Mouse (Mus musculus): ENCODE measurements around the gene Slc4a4.
A peak's percentile ranks its signal among the peaks of the same experiment; 100 is the strongest.
"Not testable (repeated sequence)": the region's sequence is repeated elsewhere in the genome, so short reads cannot be mapped to it uniquely, and the experiment has no call there.

The Slc4a4 gene

DNA sequence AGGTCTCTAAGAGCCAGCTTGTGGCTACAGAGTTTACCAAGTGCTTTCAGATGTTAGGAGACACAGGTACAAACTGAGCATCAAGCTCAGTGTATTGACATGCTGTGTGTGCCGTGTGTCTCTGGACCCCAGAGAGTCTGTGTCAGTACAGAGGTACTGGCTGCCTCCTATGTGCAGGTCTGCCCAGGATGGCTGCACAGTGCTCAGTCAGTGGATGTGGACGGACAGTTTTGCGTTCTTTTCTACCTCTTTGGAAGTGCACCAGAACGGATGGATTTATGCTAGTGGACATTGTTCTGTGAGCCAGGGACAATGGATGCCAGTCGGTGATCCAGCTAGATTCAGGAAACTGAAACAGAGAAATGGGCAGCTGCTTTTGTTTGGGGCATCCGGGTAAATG is 72.8 kb downstream of the Slc4a4 start:
- DNase-seq (ENCODE audit: low read depth, low spot score), result no peak

- no peak for DNase-seq (ENCODE audit: low read depth, low spot score)
Observed at GRCm38 (mm10) chr5:88960342-88961105, 73.9 kb downstream of the Slc4a4 start.

DNA sequence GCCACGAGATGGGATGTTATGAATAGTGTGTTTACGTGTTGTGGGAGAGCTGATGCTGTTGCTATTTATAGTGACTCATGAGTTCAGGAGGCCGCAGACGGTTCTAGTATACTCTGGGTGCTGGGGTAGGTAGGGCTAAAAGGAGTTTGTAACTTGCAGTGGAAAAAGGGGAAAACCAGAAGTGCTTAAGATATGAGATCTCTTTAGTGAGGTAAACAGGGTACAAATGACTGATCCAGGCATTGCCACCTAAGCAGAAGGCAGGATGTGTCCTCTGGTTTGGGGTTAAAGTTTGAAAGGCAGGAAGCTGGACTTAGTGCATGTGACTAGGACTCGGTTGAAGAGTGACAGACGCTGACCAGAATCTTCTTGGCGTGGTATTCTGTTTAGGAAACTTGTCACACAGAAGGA is 74.7 kb downstream of the Slc4a4 start:
- DNase-seq (ENCODE audit: low read depth, low spot score), result no peak

GRCm38 (mm10) chr5:88964685-88965290 is 78.2 kb downstream of the Slc4a4 start:
- DNase-seq (ENCODE audit: low read depth, low spot score), result no peak

- no peak for DNase-seq (ENCODE audit: low read depth, low spot score)
Observed at GRCm38 (mm10) chr5:88966507-88966906, 79.9 kb downstream of the Slc4a4 start.

- DNase-seq (ENCODE audit: low read depth, low spot score), result peak; percentile 37
Observed at GRCm38 (mm10) chr5:88968923-88969639, 82.5 kb downstream of the Slc4a4 start.

GRCm38 (mm10) chr5:88971554-88971953 is 84.9 kb downstream of the Slc4a4 start:
- no peak for DNase-seq (ENCODE audit: low read depth, low spot score)

- DNase-seq (ENCODE audit: low read depth, low spot score), result no peak
Observed at GRCm38 (mm10) chr5:88972277-88972676, 85.7 kb downstream of the Slc4a4 start.

DNA sequence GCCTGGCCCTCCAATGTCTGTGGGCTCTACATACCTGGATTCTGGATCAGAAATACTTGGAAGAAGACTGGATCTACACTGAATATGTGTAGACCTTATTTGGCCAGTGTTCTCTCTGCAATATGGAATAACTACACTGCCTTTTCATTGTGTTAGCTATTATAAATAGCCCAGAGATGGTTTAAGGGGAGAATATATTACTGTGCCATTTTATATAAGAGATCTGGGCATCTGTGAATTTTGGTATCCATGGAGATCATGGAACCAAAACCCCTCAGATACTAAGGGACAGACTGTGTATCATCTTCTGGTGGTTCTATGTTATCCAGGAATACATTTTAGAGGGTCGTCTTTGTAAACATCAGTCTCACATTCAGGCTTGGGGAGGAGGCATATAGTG is 86.5 kb downstream of the Slc4a4 start:
- DNase-seq (ENCODE audit: low read depth, low spot score), result no peak

GRCm38 (mm10) chr5:88975694-88976093 is 89.1 kb downstream of the Slc4a4 start:
- DNase-seq (ENCODE audit: low read depth, low spot score), result no peak

DNA sequence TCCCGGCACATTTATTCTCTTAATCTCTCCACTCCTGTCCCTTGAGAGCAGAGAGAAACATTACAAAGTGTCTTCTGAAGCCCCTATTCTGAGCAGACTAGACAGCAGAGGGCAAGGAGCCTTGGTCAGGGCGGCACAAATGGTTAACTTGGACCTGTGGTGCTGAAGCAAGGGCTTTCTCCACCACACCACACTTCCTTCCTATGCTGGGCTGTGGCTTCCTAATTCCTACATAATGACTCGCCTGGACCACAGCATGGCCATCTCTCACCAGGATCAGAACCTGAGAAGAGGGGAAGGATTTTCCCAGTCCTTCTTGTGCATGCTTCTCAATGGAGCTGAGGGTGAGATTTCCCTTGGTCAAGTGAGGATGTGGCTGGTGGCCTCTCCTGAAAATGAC is 89.8 kb downstream of the Slc4a4 start:
- DNase-seq (ENCODE audit: low read depth, low spot score), result no peak

GRCm38 (mm10) chr5:88980740-88981139 is 94.1 kb downstream of the Slc4a4 start:
- DNase-seq (ENCODE audit: low read depth, low spot score), result no peak

DNA sequence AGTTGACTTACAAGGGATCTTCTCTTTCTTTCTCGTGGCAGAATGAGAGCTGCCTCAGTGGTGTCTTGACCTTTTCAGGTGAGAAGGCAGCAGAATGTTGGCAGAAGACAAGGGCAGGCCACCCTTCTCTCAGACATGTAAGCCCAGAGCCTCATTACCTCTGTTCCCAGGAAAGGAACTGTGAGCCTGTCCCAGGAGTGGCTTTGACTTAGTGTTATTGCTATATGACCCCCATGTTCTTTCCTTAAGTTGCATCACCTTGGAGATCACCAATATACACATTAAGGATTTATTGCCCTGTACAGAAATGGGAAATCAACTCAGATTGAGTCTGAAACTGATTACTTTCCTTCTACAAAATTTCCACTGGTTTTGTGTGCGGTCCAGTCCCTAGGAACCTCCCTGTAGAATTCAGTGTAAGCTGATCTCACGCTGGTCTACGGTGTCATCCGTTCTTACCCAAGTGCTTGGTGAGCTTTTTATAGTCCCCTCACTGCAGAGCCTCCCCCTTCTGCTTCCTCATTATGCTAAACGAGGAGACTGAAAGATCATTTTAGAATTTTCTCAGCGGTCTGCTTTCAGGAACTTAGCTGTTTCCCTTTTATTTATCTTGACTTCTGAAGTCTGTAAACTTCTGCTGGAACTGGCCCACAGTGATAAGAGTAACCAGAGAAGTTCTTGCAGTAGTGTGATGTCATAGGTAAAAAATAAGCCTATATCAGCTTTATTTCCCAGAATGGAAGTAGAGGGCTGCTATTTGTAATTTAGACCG is 94.8 kb downstream of the Slc4a4 start:
- DNase-seq (ENCODE audit: low read depth, low spot score), result no peak

DNA sequence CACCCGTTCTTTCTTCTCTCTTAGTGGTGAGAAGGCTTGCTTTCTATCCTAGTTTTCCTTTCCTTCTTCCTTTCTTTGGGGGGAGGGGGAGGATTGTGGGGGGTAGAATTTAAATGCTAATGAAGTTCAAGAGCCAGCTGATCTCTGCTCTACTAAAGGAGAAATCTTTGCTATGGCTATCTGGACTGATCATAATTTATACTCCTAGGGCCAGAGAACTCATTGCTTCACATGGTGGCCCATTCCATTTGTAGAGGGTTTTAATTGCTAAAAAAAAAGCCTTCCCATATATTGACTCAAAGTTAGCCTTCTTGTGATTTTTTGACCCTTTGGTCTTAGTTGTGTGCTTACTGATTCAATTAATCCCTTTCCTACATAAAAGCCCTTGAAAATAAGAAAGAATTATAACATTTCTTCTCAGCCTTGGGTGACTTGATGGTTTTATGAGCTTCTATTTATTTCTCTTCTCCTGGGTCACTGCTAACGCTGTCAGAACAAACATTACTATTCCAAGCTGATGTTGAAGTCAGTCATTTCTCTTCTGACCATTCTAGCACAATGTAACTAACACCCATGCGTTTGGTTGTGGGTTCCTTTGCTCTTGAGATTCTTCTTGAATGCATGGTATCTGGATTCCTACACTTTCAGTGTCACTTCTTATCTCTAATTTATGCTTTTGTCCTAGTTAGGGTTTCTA is 95.6 kb downstream of the Slc4a4 start:
- DNase-seq (ENCODE audit: low read depth, low spot score), result no peak

GRCm38 (mm10) chr5:88983170-88983569 is 96.6 kb downstream of the Slc4a4 start:
- no peak for DNase-seq (ENCODE audit: low read depth, low spot score)

DNA sequence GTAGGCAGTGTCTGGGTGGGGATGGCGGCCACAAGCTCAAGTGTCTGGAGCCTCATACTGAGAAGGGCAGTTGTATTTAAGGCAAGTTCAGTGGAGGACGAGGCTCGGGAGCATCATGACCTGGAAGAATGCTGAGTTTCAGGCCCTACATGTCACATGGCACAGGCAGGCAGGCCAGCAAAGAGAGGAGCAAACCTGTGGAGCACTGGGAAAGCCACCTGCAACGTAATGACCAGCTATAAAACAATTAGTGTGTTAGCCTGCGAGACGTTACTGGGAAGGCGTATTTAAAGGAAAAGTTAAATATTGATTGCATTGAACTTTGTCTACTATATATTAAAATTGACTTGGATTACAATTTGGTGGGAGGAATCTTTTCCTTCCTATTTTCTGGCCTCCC is 97.0 kb downstream of the Slc4a4 start:
- no peak for DNase-seq (ENCODE audit: low read depth, low spot score)

- DNase-seq (ENCODE audit: low read depth, low spot score), result no peak
Observed at GRCm38 (mm10) chr5:88989018-88989417, 102.4 kb downstream of the Slc4a4 start.

DNA sequence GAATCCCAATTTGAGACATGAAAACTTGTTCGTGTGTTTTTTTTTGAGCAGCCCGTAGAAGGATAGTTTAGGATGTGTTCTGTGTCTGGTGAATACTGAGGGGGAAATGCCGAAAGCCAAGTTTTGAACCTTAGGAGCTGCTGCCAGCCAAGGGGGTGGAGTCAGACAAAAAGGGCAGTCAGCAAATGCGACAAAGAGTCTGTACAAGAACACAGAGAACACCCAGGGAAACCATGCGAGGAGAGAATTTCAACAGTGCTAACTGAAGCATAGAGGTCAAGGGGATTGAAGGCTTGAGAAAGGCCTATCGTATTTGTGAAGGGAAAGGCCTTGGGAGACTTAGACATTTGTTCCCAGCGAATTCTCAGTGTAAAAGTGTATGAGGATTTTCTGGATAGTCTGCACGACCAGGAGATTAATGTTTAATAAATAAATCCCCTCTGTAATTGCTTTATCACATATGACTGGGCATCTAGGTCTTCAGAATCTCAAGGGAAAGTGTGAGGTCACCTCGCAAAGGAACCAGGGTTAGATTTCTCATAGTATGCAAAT is 103.7 kb downstream of the Slc4a4 start:
- DNase-seq (ENCODE audit: low read depth, low spot score), result no peak

DNA sequence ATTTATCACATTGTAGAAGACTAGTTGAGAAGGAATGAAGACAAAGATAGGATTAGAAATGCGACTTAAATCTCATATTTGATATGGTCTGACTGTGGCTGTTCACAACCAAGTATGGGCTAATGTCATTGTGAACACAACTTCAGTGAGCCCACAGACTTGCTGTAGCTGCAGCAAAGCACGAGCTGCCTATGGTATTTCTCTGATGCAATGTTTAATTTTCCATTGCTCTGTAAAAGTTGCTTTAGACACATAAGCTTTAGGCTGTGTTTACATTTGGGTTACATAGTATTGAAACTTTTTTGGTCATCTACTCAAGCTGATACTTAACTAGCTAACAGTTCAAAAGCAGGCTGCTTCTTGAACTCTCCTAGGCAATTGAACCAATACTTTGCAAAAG is 104.7 kb downstream of the Slc4a4 start:
- DNase-seq (ENCODE audit: low read depth, low spot score), result not testable (repeated sequence)

DNA sequence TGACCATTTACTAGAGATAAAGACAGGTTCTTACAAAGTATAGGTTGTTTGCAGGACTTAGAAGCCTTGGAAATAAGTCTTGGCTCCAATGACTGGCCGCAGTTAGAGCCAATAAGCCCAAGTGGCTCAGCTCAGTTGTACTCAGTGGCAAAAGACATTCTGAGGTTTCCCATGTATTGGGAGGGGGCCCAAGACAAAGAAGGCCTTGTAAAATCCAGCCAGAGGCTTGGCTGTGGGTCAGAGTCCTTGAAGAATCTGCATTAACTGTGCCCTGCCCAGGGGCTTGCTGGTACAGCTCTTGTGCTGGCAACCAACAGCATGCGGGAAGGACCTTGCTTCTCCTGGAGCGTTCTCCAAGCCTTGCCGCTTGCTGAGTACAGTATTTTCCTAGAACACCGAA is 107.9 kb downstream of the Slc4a4 start:
- no peak for DNase-seq (ENCODE audit: low read depth, low spot score)

- DNase-seq (ENCODE audit: low read depth, low spot score), result no peak
Observed at GRCm38 (mm10) chr5:88996246-88996645, 109.6 kb downstream of the Slc4a4 start.
